In the genomic region with DNA sequence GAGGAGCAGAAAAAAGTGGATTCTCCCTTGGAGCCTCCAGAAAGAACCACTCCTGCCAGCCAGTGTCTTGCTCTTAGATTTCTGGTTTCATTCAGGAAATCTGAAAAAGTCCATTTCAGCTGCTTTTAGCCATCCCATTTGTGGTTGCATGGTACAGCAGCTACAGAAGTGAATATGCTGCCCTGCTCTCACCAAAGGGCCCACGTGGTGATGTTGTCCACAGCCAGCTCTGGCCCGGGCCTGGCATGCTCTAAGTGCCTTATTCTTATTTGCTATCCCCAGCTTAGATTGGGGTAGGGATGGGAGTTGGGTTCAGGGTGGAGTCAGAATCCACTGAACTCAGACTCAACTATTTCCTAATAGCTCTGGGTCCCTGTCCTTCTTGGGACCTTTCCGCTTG, we compare ENCODE assay signal across 27 mouse cellular contexts. TPM values are rescaled to one million over a fixed set of nuclear protein-coding genes. Genes with fewer than 3 reads are reported as not detected.
A peak's percentile ranks its signal among the peaks of the same experiment; 100 is the strongest.
DNase-seq lines count a peak whose midpoint lies in the region; ATAC-seq and TF ChIP-seq lines count a peak whose summit lies in the region.
"Had no signal": no experiment of that assay in that cellular context is flagged by ENCODE, and none has a peak within 500 bp of the region (broad histone marks: within the 10 kb centered on the region; RNA-seq: fewer than 3 reads in every experiment).

No protein-coding gene starts in this region.

- peak; percentile 14 to 59 for DNase-seq in adrenal gland, adult (ENCODE audit: inconsistent age in 2 of 2, low spot score in 1 of 2)
- no peak for DNase-seq in adrenal gland, postnatal 14 days
- no peak for DNase-seq in heart, postnatal 0 days (ENCODE audit: low spot score)
- no peak for DNase-seq in heart, adult 18-20 months
- DNase-seq in liver, postnatal 0 days: no peak
- no peak for DNase-seq in urinary bladder, postnatal 4 days (ENCODE audit: low spot score in 2 of 2)
- DNase-seq: adrenal gland, postnatal 25 days; cerebellum, adult 8-10 months; gastrocnemius, postnatal 25 days; thymus, adult 2 months had no signal

- peaks cover 35% of the 10 kb centered on the region for H3K4me1 ChIP-seq in heart, postnatal 0 days (ENCODE audit: control insufficient read depth, insufficient read depth)
- peaks cover 57% of the 10 kb centered on the region for H3K4me1 ChIP-seq in liver, postnatal 0 days (ENCODE audit: insufficient read depth)
- peaks cover 30% of the 10 kb centered on the region for H3K4me1 ChIP-seq in liver, embryonic 12.5 days
- peaks cover 16% of the 10 kb centered on the region for H3K4me1 ChIP-seq in bone marrow, adult 2 months (ENCODE audit: control insufficient read depth, insufficient read depth, low read length)

- WGBS in heart, postnatal 0 days: 75% methylated on average over 3 of the region's 3 CpGs
- WGBS in liver, postnatal 0 days (ENCODE audit: insufficient replicate concordance): 68% methylated on average over 3 of the region's 3 CpGs
- WGBS in liver, embryonic 12.5 days (ENCODE audit: insufficient replicate concordance): 85% methylated on average over 3 of the region's 3 CpGs
- WGBS in bone marrow, adult 2 months: 47% methylated on average over 3 of the region's 3 CpGs

- H3K4me3 ChIP-seq in heart, postnatal 0 days (ENCODE audit: low read depth, low read length): no peak overlapping the region
- H3K4me3 ChIP-seq in liver, postnatal 0 days (ENCODE audit: low read depth, low read length): no peak overlapping the region
- no peak overlapping the region for H3K4me3 ChIP-seq in liver, embryonic 12.5 days
- no peak overlapping the region for H3K4me3 ChIP-seq in bone marrow, adult 2 months (replicated peaks; ENCODE audit: control insufficient read depth, low read depth, low read length)
- H3K4me3 ChIP-seq: erythroblast, embryonic 14.5 days; forebrain, embryonic 13.5 days; heart, embryonic 13.5 days; limb, embryonic 12.5 days; liver, embryonic 15.5 days had no signal

- no peak for ATAC-seq in heart, postnatal 0 days (ENCODE audit: insufficient read depth, low read depth)
- no peak for ATAC-seq in liver, postnatal 0 days
- no peak for ATAC-seq in liver, embryonic 12.5 days
- ATAC-seq: activated CD4-positive, CD25-positive, alpha-beta regulatory T cell, adult 4 months; forebrain, embryonic 13.5 days; hindbrain, embryonic 16.5 days; intestine, embryonic 16.5 days had no signal

- H3K27ac ChIP-seq in heart, postnatal 0 days (ENCODE audit: low read depth): peak overlapping the region; percentile 99
- peak overlapping the region; percentile 99; the same call in 1 of the 2 replicates for H3K27ac ChIP-seq in liver, postnatal 0 days (ENCODE audit: low read depth)
- H3K27ac ChIP-seq in liver, embryonic 12.5 days: no peak overlapping the region
- peak overlapping the region; percentile 10; the same call in 1 of the 2 replicates for H3K27ac ChIP-seq in bone marrow, adult 2 months (ENCODE audit: control insufficient read depth, insufficient read depth, low read depth, low read length, poor library complexity)
- H3K27ac ChIP-seq: forebrain, embryonic 13.5 days; heart, embryonic 13.5 days; limb, embryonic 12.5 days; liver, embryonic 15.5 days had no signal

- no peak for TF ChIP-seq EP300 in heart, postnatal 0 days (IDR thresholded peaks at IDR 0.05; ENCODE audit: low read depth)
- TF ChIP-seq EP300 in liver, postnatal 0 days (IDR thresholded peaks at IDR 0.05; ENCODE audit: low read depth): no peak

- TF ChIP-seq CTCF in heart, postnatal 0 days (IDR thresholded peaks at IDR 0.05; ENCODE audit: low read depth): no peak
- TF ChIP-seq CTCF in liver, postnatal 0 days (IDR thresholded peaks at IDR 0.05; ENCODE audit: low read depth): no peak
- no peak for TF ChIP-seq CTCF in bone marrow, adult 2 months (IDR thresholded peaks at IDR 0.05; ENCODE audit: control insufficient read depth, insufficient read depth, low read length)

- TF ChIP-seq POLR2A in bone marrow, adult 2 months (IDR thresholded peaks at IDR 0.05; ENCODE audit: borderline replicate concordance, control insufficient read depth, low read depth, low read length): no peak

- H3K9me3 ChIP-seq in heart, postnatal 0 days (replicated peaks; ENCODE audit: control insufficient read depth, low read length): no peaks in the 10 kb centered on the region
- no peaks in the 10 kb centered on the region for H3K9me3 ChIP-seq in liver, postnatal 0 days (ENCODE audit: low read length)
- no peaks in the 10 kb centered on the region for H3K9me3 ChIP-seq in liver, embryonic 12.5 days (replicated peaks)
- H3K9me3 ChIP-seq: forebrain, embryonic 13.5 days; heart, embryonic 13.5 days; limb, embryonic 12.5 days; liver, embryonic 15.5 days had no signal

- H3K4me2 ChIP-seq in heart, postnatal 0 days (ENCODE audit: low read depth, low read length): no peak overlapping the region
- H3K4me2 ChIP-seq in liver, postnatal 0 days (ENCODE audit: low read depth, low read length): no peak overlapping the region
- no peak overlapping the region for H3K4me2 ChIP-seq in liver, embryonic 12.5 days
- H3K4me2 ChIP-seq: forebrain, embryonic 13.5 days; heart, embryonic 13.5 days; limb, embryonic 12.5 days; liver, embryonic 15.5 days had no signal

- H3K9ac ChIP-seq in heart, postnatal 0 days (replicated peaks; ENCODE audit: low read depth, low read length): no peak overlapping the region
- no peak overlapping the region for H3K9ac ChIP-seq in liver, postnatal 0 days (replicated peaks)
- H3K9ac ChIP-seq in liver, embryonic 12.5 days: no peak overlapping the region
- H3K9ac ChIP-seq: forebrain, embryonic 13.5 days; heart, embryonic 13.5 days; limb, embryonic 12.5 days; liver, embryonic 15.5 days had no signal

- H3K27me3 ChIP-seq in heart, postnatal 0 days (ENCODE audit: control insufficient read depth, insufficient read depth, low read length): no peaks in the 10 kb centered on the region
- no peaks in the 10 kb centered on the region for H3K27me3 ChIP-seq in liver, postnatal 0 days (ENCODE audit: insufficient read depth, low read length)
- peaks cover 31% of the 10 kb centered on the region for H3K27me3 ChIP-seq in liver, embryonic 12.5 days (replicated peaks)
- H3K27me3 ChIP-seq: liver, embryonic 15.5 days had no signal

- peaks cover 14% of the 10 kb centered on the region for H3K36me3 ChIP-seq in heart, postnatal 0 days (replicated peaks; ENCODE audit: control insufficient read depth, insufficient read depth, low read length)
- H3K36me3 ChIP-seq in liver, postnatal 0 days (replicated peaks; ENCODE audit: insufficient read depth, low read length): peaks cover 13% of the 10 kb centered on the region
- peaks cover 15% of the 10 kb centered on the region for H3K36me3 ChIP-seq in liver, embryonic 12.5 days

RNA-seq across cellular contexts. Expression of a gene that starts 21.4 kb away (rescaled TPM):
- total RNA-seq in adrenal gland, postnatal 14 days (2021): not detected in 2 replicates
- not detected in 2 replicates for total RNA-seq in heart, postnatal 0 days (2014; rRNA removed; ENCODE audit: low replicate concordance)
- polyA plus RNA-seq in heart, postnatal 0 days (2015; fragmentation: Nextera tagmentation; extraction: Ambion mirVana): 0.11 and 0.15 TPM in 2 replicates
- total RNA-seq in heart, adult 18-20 months (2021): not detected
- 0.14 TPM in 1 of 2 replicates, not detected in the other for polyA plus RNA-seq in liver, postnatal 0 days (2015; fragmentation: Nextera tagmentation; extraction: Ambion mirVana)
- not detected in 2 replicates for polyA plus RNA-seq in liver, embryonic 12.5 days (2016; fragmentation: Nextera tagmentation; extraction: Ambion mirVana)
- polyA plus RNA-seq in bone marrow, adult 2 months (2011; ENCODE audit: insufficient read depth, insufficient read length, low replicate concordance, missing spikeins): not detected in 2 replicates
- total RNA-seq: adrenal gland, postnatal 25 days; ES-E14; gastrocnemius, postnatal 25 days; hematopoietic stem cell, adult 5-6 weeks had no signal
- polyA plus RNA-seq: embryonic facial prominence, embryonic 11.5 days; erythroblast, embryonic 14.5 days; frontal cortex, adult 2 months; heart, embryonic 13.5 days; hindbrain, embryonic 16.5 days; intestine, embryonic 16.5 days; limb, embryonic 12.5 days; liver, embryonic 15.5 days; neural tube, embryonic 11.5 days; stomach, embryonic 16.5 days; thymus, adult 2 months; urinary bladder, adult 2 months had no signal

RNA-seq across cellular contexts. Expression of a gene that starts 43.5 kb away (rescaled TPM):
- total RNA-seq in adrenal gland, postnatal 14 days (2021): 85.8 and 102 TPM in 2 replicates
- total RNA-seq in heart, postnatal 0 days (2014; rRNA removed; ENCODE audit: low replicate concordance): 40.7 and 47.4 TPM in 2 replicates
- polyA plus RNA-seq in heart, postnatal 0 days (2015; fragmentation: Nextera tagmentation; extraction: Ambion mirVana): 26.0 and 26.5 TPM in 2 replicates
- 10 to 100 TPM; 42.9 to 59.3 TPM for total RNA-seq in heart, adult 18-20 months (2021)
- polyA plus RNA-seq in liver, postnatal 0 days (2015; fragmentation: Nextera tagmentation; extraction: Ambion mirVana): 25.5 and 25.7 TPM in 2 replicates
- polyA plus RNA-seq in liver, embryonic 12.5 days (2016; fragmentation: Nextera tagmentation; extraction: Ambion mirVana): 17.7 and 20.8 TPM in 2 replicates
- 38.0 and 58.7 TPM in 2 replicates for polyA plus RNA-seq in bone marrow, adult 2 months (2011; ENCODE audit: insufficient read depth, insufficient read length, low replicate concordance, missing spikeins)

Comparison
In these comparisons a context has a peak if more than half of its experiments do, and no peak if none do; other contexts are left out.
1. DNase-seq: peak in adrenal gland, adult (2 of 2); none in adrenal gland, postnatal 14 days (single experiment), heart, postnatal 0 days (single experiment), heart, adult 18-20 months (0 of 2), liver, postnatal 0 days (single experiment) and urinary bladder, postnatal 4 days (0 of 2).